Mouse (Mus musculus): ENCODE results near the gene D430019H16Rik. TPM values are rescaled to one million over a fixed set of nuclear protein-coding genes. Genes with fewer than 3 reads are reported as not detected.

The D430019H16Rik gene
- 1.3 and 2.0 TPM in 2 replicates for polyA plus RNA-seq (2016; fragmentation: Nextera tagmentation; extraction: Ambion mirVana)

- Histone ChIP-seq H3K4me1 (peaks cover 41% of the 10 kb centered on the region), H3K27ac (peak within 1 kb of the TSS; percentile 90), H3K27me3 (ENCODE audit: low read depth, poor library complexity, severe bottlenecking) (no peaks in the 10 kb centered on the region), H3K4me3 (peak within 1 kb of the TSS; percentile 75), H3K9me3 (replicated peaks) (no peaks in the 10 kb centered on the region), H3K36me3 (no peaks in the 10 kb centered on the region)
- DNase-seq (ENCODE audit: low spot score) = peak; percentile 95
- under 1% methylated on average over 38 of the region's 38 CpGs for WGBS
Observed at GRCm38 (mm10) chr12:105453670-105454257, at the start of gene D430019H16Rik. Gene D430019H16Rik (plus strand): TSS chr12:105453856.

GRCm38 (mm10) chr12:105406008-105406407, 47.6 kb upstream of the D430019H16Rik start:
- 66% methylated on average over 6 of the region's 6 CpGs for WGBS
- no peak overlapping the region for H3K27ac ChIP-seq
- no peaks in the 10 kb centered on the region for H3K4me1 ChIP-seq
- H3K9me3 ChIP-seq (replicated peaks) = no peaks in the 10 kb centered on the region
- H3K27me3 ChIP-seq (ENCODE audit: low read depth, poor library complexity, severe bottlenecking) = no peaks in the 10 kb centered on the region
- no peaks in the 10 kb centered on the region for H3K36me3 ChIP-seq
- DNase-seq (ENCODE audit: low spot score) = no peak
- H3K4me3 ChIP-seq = no peak overlapping the region

- H3K27me3 ChIP-seq (ENCODE audit: low read depth, poor library complexity, severe bottlenecking) = no peaks in the 10 kb centered on the region
- WGBS = 94% methylated on average over 8 of the region's 8 CpGs
- no peak for DNase-seq (ENCODE audit: low spot score)
- H3K9me3 ChIP-seq (replicated peaks) = no peaks in the 10 kb centered on the region
- H3K4me3 ChIP-seq = no peak overlapping the region
- H3K27ac ChIP-seq = no peak overlapping the region
- H3K4me1 ChIP-seq = no peaks in the 10 kb centered on the region
- H3K36me3 ChIP-seq = no peaks in the 10 kb centered on the region
Observed at GRCm38 (mm10) chr12:105413909-105414308, 39.7 kb upstream of the D430019H16Rik start.

GRCm38 (mm10) chr12:105420476-105420875, 33.2 kb upstream of the D430019H16Rik start:
- no peak for DNase-seq (ENCODE audit: low spot score)
- H3K4me3 ChIP-seq = no peak overlapping the region

GRCm38 (mm10) chr12:105426541-105426940, 27.1 kb upstream of the D430019H16Rik start:
- Histone ChIP-seq H3K27ac (no peak overlapping the region), H3K4me1 (0 out of 2 replicates have a peak, but pooled peaks cover 6% of the 10 kb centered on the region), H3K36me3 (no peaks in the 10 kb centered on the region), H3K4me3 (no peak overlapping the region), H3K9me3 (replicated peaks) (no peaks in the 10 kb centered on the region), H3K27me3 (ENCODE audit: low read depth, poor library complexity, severe bottlenecking) (no peaks in the 10 kb centered on the region)
- DNase-seq (ENCODE audit: low spot score) = no peak
- WGBS = 76% methylated on average over 7 of the region's 7 CpGs

More at GRCm38 (mm10) chr12:105420476-105420875, 33.2 kb upstream of the D430019H16Rik start:
- Histone ChIP-seq H3K27ac (no peak overlapping the region), H3K36me3 (no peaks in the 10 kb centered on the region), H3K4me1 (peaks cover 4% of the 10 kb centered on the region; the same call in 1 of the 2 replicates), H3K9me3 (replicated peaks) (no peaks in the 10 kb centered on the region), H3K27me3 (ENCODE audit: low read depth, poor library complexity, severe bottlenecking) (no peaks in the 10 kb centered on the region)
- 43% methylated on average over 6 of the region's 6 CpGs for WGBS

- WGBS = 36% methylated on average over 10 of the region's 10 CpGs
Observed at GRCm38 (mm10) chr12:105427039-105427757, 26.5 kb upstream of the D430019H16Rik start.

GRCm38 (mm10) chr12:105431872-105432271, 21.8 kb upstream of the D430019H16Rik start:
- DNase-seq (ENCODE audit: low spot score) = no peak
- Histone ChIP-seq H3K4me1 (0 out of 2 replicates have a peak, but pooled peaks cover 6% of the 10 kb centered on the region), H3K27ac (no peak overlapping the region), H3K9me3 (replicated peaks) (no peaks in the 10 kb centered on the region), H3K36me3 (no peaks in the 10 kb centered on the region), H3K4me3 (no peak overlapping the region), H3K27me3 (ENCODE audit: low read depth, poor library complexity, severe bottlenecking) (no peaks in the 10 kb centered on the region)
- 58% methylated on average over 3 of the region's 3 CpGs for WGBS

More at GRCm38 (mm10) chr12:105427039-105427757, 26.5 kb upstream of the D430019H16Rik start:
- Histone ChIP-seq H3K4me1 (0 out of 2 replicates have a peak, but pooled peaks cover 6% of the 10 kb centered on the region), H3K27ac (no peak overlapping the region), H3K9me3 (replicated peaks) (no peaks in the 10 kb centered on the region), H3K36me3 (no peaks in the 10 kb centered on the region), H3K27me3 (ENCODE audit: low read depth, poor library complexity, severe bottlenecking) (no peaks in the 10 kb centered on the region), H3K4me3 (no peak overlapping the region)
- DNase-seq (ENCODE audit: low spot score) = peak; percentile 67

- no peaks in the 10 kb centered on the region for H3K27me3 ChIP-seq (ENCODE audit: low read depth, poor library complexity, severe bottlenecking)
- no peak overlapping the region for H3K4me3 ChIP-seq
- DNase-seq (ENCODE audit: low spot score) = no peak
- no peaks in the 10 kb centered on the region for H3K9me3 ChIP-seq (replicated peaks)
- WGBS = 73% methylated on average over 3 of the region's 3 CpGs
- no peak overlapping the region for H3K27ac ChIP-seq
- H3K4me1 ChIP-seq = no peaks in the 10 kb centered on the region
- no peaks in the 10 kb centered on the region for H3K36me3 ChIP-seq
Observed at GRCm38 (mm10) chr12:105432807-105433206, 20.8 kb upstream of the D430019H16Rik start.

GRCm38 (mm10) chr12:105438259-105438658, 15.4 kb upstream of the D430019H16Rik start:
- 57% methylated on average over 5 of the region's 5 CpGs for WGBS
- H3K4me3 ChIP-seq = no peak overlapping the region
- no peaks in the 10 kb centered on the region for H3K36me3 ChIP-seq
- no peaks in the 10 kb centered on the region for H3K9me3 ChIP-seq (replicated peaks)
- DNase-seq (ENCODE audit: low spot score) = no peak
- H3K27ac ChIP-seq = no peak overlapping the region
- H3K27me3 ChIP-seq (ENCODE audit: low read depth, poor library complexity, severe bottlenecking) = no peaks in the 10 kb centered on the region
- no peaks in the 10 kb centered on the region for H3K4me1 ChIP-seq

- 70% methylated on average over 6 of the region's 6 CpGs for WGBS
- no peaks in the 10 kb centered on the region for H3K27me3 ChIP-seq (ENCODE audit: low read depth, poor library complexity, severe bottlenecking)
- no peaks in the 10 kb centered on the region for H3K36me3 ChIP-seq
Observed at GRCm38 (mm10) chr12:105439976-105440375, 13.7 kb upstream of the D430019H16Rik start.

GRCm38 (mm10) chr12:105443569-105443968, 10.1 kb upstream of the D430019H16Rik start:
- Histone ChIP-seq H3K4me1 (0 out of 2 replicates have a peak, but pooled peaks cover under 1% of the 10 kb centered on the region), H3K36me3 (no peaks in the 10 kb centered on the region), H3K9me3 (replicated peaks) (no peaks in the 10 kb centered on the region), H3K27me3 (ENCODE audit: low read depth, poor library complexity, severe bottlenecking) (no peaks in the 10 kb centered on the region), H3K27ac (no peak overlapping the region), H3K4me3 (no peak overlapping the region)
- 70% methylated on average over 5 of the region's 5 CpGs for WGBS
- no peak for DNase-seq (ENCODE audit: low spot score)

More at GRCm38 (mm10) chr12:105439976-105440375, 13.7 kb upstream of the D430019H16Rik start:
- no peak overlapping the region for H3K27ac ChIP-seq
- no peaks in the 10 kb centered on the region for H3K4me1 ChIP-seq
- H3K9me3 ChIP-seq (replicated peaks) = no peaks in the 10 kb centered on the region
- no peak overlapping the region for H3K4me3 ChIP-seq
- no peak for DNase-seq (ENCODE audit: low spot score)

- 82% methylated on average over 6 of the region's 6 CpGs for WGBS
Observed at GRCm38 (mm10) chr12:105445767-105446166, 7.9 kb upstream of the D430019H16Rik start.

GRCm38 (mm10) chr12:105449239-105449638, 4.4 kb upstream of the D430019H16Rik start:
- 87% methylated on average over 4 of the region's 4 CpGs for WGBS
- no peaks in the 10 kb centered on the region for H3K36me3 ChIP-seq
- H3K27me3 ChIP-seq (ENCODE audit: low read depth, poor library complexity, severe bottlenecking) = no peaks in the 10 kb centered on the region
- H3K9me3 ChIP-seq (replicated peaks) = no peaks in the 10 kb centered on the region
- peaks cover 17% of the 10 kb centered on the region for H3K4me1 ChIP-seq
- no peak for DNase-seq (ENCODE audit: low spot score)
- H3K27ac ChIP-seq = no peak overlapping the region
- no peak overlapping the region for H3K4me3 ChIP-seq

More at GRCm38 (mm10) chr12:105445767-105446166, 7.9 kb upstream of the D430019H16Rik start:
- H3K4me1 ChIP-seq = 0 out of 2 replicates have a peak, but pooled peaks cover 4% of the 10 kb centered on the region
- no peaks in the 10 kb centered on the region for H3K27me3 ChIP-seq (ENCODE audit: low read depth, poor library complexity, severe bottlenecking)
- no peak overlapping the region for H3K27ac ChIP-seq
- no peak overlapping the region for H3K4me3 ChIP-seq
- no peaks in the 10 kb centered on the region for H3K36me3 ChIP-seq
- H3K9me3 ChIP-seq (replicated peaks) = no peaks in the 10 kb centered on the region
- DNase-seq (ENCODE audit: low spot score) = no peak
